Mouse (Mus musculus): Measurements from ENCODE around the gene Swap70. TPM values are rescaled to one million over a fixed set of nuclear protein-coding genes. Genes with fewer than 3 reads are reported as not detected.

Gene Swap70
- polyA plus RNA-seq, 1 experiment from 2014 or later: 18.6 TPM

Other genes starting within 250 kb of the Swap70 start
- 44.1 and 44.6 TPM in 2 replicates for gene Tmem41b, start 234.8 kb upstream of the Swap70 start, polyA plus RNA-seq (2015; fragmentation: Nextera tagmentation; extraction: Ambion mirVana)
- 34.3 and 35.3 TPM in 2 replicates for gene Ipo7, start 203.4 kb upstream of the Swap70 start, polyA plus RNA-seq (2015; fragmentation: Nextera tagmentation; extraction: Ambion mirVana)
- gene Zfp143, start 160.5 kb upstream of the Swap70 start, polyA plus RNA-seq (2015; fragmentation: Nextera tagmentation; extraction: Ambion mirVana): 11.9 and 14.7 TPM in 2 replicates
- gene Wee1, start 99.7 kb upstream of the Swap70 start, polyA plus RNA-seq (2015; fragmentation: Nextera tagmentation; extraction: Ambion mirVana): 22.5 and 25.5 TPM in 2 replicates